Mouse (Mus musculus) kidney, embryonic 16.5 days (tissue): ENCODE measurements at regions not wholly inside any gene's neighbourhood (a gene's known extent, or its start where the extent isn't known, plus 50 kb on each side); places are given as distances from the start of the nearest gene placed in this dataset.
"Not testable (repeated sequence)": the region's sequence is repeated elsewhere in the genome, so short reads cannot be mapped to it uniquely, and the experiment has no call there.

Experiments
- ATAC-seq: fragments of 200-750 bp; cut with Nextera tagmentation; 2 replicates; pipeline ENCODE4 v1.8.0; 2017; ENCODE audit warnings: moderate TSS enrichment; ENCODE audit not compliant: low FRiP score, low TSS enrichment
- H3K27ac ChIP-seq: fragments of 300-500 bp; sonication (generic); 2 replicates; pipeline ENCODE4 v1.5.1; 2014; ENCODE audit warnings: low read length
- H3K27me3 ChIP-seq: fragments of 300-500 bp; sonication (generic); 2 replicates; pipeline ENCODE4 v1.6.1; 2014; ENCODE audit warnings: low read length, control low read depth, mixed read lengths; ENCODE audit not compliant: insufficient read depth
- H3K36me3 ChIP-seq: fragments of 300-500 bp; sonication (generic); 2 replicates; pipeline ENCODE4 v1.6.1; 2014; ENCODE audit warnings: low read length, control low read depth, mixed read lengths; ENCODE audit not compliant: insufficient read depth
- H3K4me1 ChIP-seq: fragments of 300-500 bp; sonication (generic); 2 replicates; pipeline ENCODE4 v1.6.1; 2014; ENCODE audit warnings: low read length, control low read depth, mixed read lengths; ENCODE audit not compliant: insufficient read depth
- H3K4me2 ChIP-seq: fragments of 300-500 bp; sonication (generic); replicated peaks from 2 replicates; pipeline ENCODE4 v1.6.1; 2014; ENCODE audit warnings: low read depth, low read length
- H3K4me3 ChIP-seq: fragments of 300-500 bp; sonication (generic); 2 replicates; pipeline ENCODE4 v1.5.1; 2014; ENCODE audit warnings: mild to moderate bottlenecking, low read length
- H3K9ac ChIP-seq: fragments of 300-500 bp; sonication (generic); replicated peaks from 2 replicates; pipeline ENCODE4 v1.6.1; 2014; ENCODE audit warnings: low read length
- H3K9me3 ChIP-seq: fragments of 300-500 bp; sonication (generic); 2 replicates; pipeline ENCODE4 v1.6.1; 2016; ENCODE audit warnings: low read length, control low read depth
- WGBS: fragments of 180-500 bp; shearing (Covaris S2); extraction: QIAGEN DNeasy Blood & Tissue Kit; methylation state at CpG from one replicate; pipeline ENCODE4 v1.1.7; 2014; 5-methylcytosine and 5-hydroxymethylcytosine counted together

GRCm38 (mm10) chr1:166883215-166883614 lies 118.0 kb upstream of the Fam78b start:
- WGBS: 93% methylated on average over 3 of the region's 3 CpGs
- no peak overlapping the region for H3K27ac ChIP-seq
- no peaks in the 10 kb centered on the region for H3K27me3 ChIP-seq
- H3K9ac ChIP-seq: no peak overlapping the region
- H3K9me3 ChIP-seq: no peaks in the 10 kb centered on the region
- no peak for ATAC-seq
- no peak overlapping the region for H3K4me3 ChIP-seq
- H3K4me1 ChIP-seq: no peaks in the 10 kb centered on the region
- H3K4me2 ChIP-seq: no peak overlapping the region
- H3K36me3 ChIP-seq: no peaks in the 10 kb centered on the region

DNA sequence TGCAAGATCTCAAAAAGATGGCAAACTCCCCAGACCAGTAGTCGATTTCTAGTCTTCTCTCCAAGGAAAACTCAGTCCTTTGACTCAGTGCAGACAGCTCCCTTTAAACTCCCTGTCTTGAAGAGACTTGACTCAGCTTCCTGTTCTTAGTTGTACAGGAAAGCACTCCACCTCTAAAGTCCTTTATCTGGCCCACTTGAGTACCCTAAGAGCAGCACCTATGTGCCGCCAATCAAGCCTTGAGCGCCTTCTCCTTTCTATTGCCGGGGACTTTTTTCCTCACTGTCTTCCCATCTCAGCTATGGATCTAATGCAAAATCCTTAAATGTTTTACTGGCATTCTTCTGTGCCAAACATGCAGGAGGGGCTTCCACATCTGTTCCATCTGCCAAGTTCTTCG lies 105.3 kb upstream of the Fam78b start:
- H3K9ac ChIP-seq: no peak overlapping the region
- H3K4me3 ChIP-seq: no peak overlapping the region
- no peaks in the 10 kb centered on the region for H3K27me3 ChIP-seq
- ATAC-seq: no peak
- WGBS: 86% methylated on average over 5 of the region's 5 CpGs
- H3K9me3 ChIP-seq: no peaks in the 10 kb centered on the region
- H3K36me3 ChIP-seq: no peaks in the 10 kb centered on the region
- no peak overlapping the region for H3K4me2 ChIP-seq
- H3K4me1 ChIP-seq: peaks cover 5% of the 10 kb centered on the region
- no peak overlapping the region for H3K27ac ChIP-seq

DNA sequence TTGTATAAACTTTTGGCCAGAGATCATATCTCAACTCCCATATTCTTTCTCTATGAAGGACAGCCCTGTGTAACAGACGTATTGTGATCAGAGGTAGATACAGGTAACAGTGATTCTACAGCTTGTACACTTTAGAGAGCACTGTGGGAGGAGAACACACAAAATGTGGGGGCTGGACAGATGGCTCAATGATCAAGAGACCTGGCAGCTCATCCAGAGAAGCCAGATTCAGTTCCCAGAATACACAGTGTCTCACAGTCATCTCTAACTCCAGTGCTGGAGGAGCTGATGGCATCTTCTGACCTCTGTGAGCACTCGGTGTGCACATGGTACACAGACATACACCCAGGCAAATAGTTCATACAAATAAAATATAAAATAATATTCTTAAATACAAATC lies 102.5 kb upstream of the Fam78b start:
- Histone ChIP-seq H3K9me3 (no peaks in the 10 kb centered on the region), H3K27me3 (no peaks in the 10 kb centered on the region), H3K36me3 (no peaks in the 10 kb centered on the region), H3K4me2 (no peak overlapping the region), H3K27ac (no peak overlapping the region), H3K9ac (no peak overlapping the region), H3K4me3 (no peak overlapping the region), H3K4me1 (peaks cover 5% of the 10 kb centered on the region)
- ATAC-seq: no peak
- 83% methylated on average over 2 of the region's 2 CpGs for WGBS

GRCm38 (mm10) chr1:166899238-166899637 lies 102.0 kb upstream of the Fam78b start:
- no peak overlapping the region for H3K27ac ChIP-seq
- H3K27me3 ChIP-seq: no peaks in the 10 kb centered on the region
- peaks cover 5% of the 10 kb centered on the region for H3K4me1 ChIP-seq
- no peak overlapping the region for H3K9ac ChIP-seq
- H3K4me2 ChIP-seq: no peak overlapping the region
- no peak overlapping the region for H3K4me3 ChIP-seq
- no peak for ATAC-seq
- WGBS: 56% methylated on average over 6 of the region's 6 CpGs
- H3K9me3 ChIP-seq: no peaks in the 10 kb centered on the region
- no peaks in the 10 kb centered on the region for H3K36me3 ChIP-seq

DNA sequence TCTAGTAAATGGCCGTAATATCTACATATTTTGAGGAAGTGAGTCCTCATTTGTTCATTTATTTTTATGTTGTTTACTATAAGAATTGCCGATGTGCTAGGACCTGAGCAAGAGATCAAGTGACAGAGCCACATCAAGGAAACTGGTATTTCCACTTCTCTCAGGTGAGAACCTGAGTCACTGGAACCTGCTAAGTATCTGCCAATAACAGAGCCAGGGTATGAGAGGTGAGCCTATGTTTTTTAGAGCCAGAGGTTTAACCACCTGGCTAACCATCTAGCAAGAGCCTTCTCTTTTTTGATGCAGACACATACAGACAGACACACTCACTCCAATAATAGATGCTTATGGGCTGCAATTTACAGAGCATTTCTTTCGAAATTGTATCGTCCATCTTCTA lies 101.2 kb upstream of the Fam78b start:
- 77% methylated on average over 4 of the region's 4 CpGs for WGBS
- H3K27ac ChIP-seq: peak overlapping the region; percentile 25
- ATAC-seq: no peak
- 0 out of 2 replicates have a peak overlapping the region, but pooled peaks have one; percentile 13 for H3K4me2 ChIP-seq
- no peaks in the 10 kb centered on the region for H3K27me3 ChIP-seq
- no peaks in the 10 kb centered on the region for H3K9me3 ChIP-seq
- no peaks in the 10 kb centered on the region for H3K36me3 ChIP-seq
- H3K4me1 ChIP-seq: peaks cover 5% of the 10 kb centered on the region
- no peak overlapping the region for H3K4me3 ChIP-seq
- no peak overlapping the region for H3K9ac ChIP-seq

DNA sequence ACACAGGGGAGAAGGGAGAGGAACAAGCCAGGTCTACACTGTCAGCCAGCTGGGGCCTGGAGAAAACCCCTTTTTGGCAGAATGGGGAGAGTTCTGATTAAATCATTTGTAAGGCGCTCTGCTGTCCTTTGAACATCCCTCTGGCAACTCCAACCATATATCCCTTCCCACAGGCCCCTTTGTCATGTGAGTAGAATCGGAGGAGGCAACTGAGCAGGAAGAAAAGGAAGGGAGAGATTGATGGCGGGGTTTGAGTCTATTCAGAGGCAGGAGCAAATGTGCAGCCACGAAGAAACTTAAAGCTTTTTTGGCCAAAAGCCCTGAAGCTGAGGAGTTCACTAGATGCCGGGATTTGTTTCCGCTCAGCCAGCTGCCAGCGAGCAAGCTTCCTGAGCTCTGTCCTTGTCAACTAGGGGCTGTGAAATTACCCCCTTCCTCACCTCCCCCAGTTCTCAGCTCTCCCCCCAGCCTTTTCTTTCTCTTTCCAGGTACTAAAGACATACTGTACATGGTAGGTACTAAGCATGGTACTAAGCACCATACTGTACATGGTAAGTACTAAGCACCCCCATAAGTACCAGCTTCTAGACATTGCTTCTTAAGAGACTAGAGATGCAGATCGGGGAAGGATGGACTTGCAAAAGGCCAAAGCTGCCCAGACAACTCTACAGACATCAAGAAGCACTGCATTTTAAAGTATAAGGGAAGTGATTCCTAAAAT lies 100.6 kb upstream of the Fam78b start:
- peak; percentile 79 for ATAC-seq
- Histone ChIP-seq H3K4me1 (peaks cover 5% of the 10 kb centered on the region), H3K9me3 (no peaks in the 10 kb centered on the region), H3K36me3 (no peaks in the 10 kb centered on the region), H3K4me3 (no peak overlapping the region), H3K4me2 (0 out of 2 replicates have a peak overlapping the region, but pooled peaks have one; percentile 13), H3K9ac (no peak overlapping the region), H3K27me3 (no peaks in the 10 kb centered on the region), H3K27ac (peak overlapping the region; percentile 25)
- WGBS: 22% methylated on average over 8 of the region's 8 CpGs

DNA sequence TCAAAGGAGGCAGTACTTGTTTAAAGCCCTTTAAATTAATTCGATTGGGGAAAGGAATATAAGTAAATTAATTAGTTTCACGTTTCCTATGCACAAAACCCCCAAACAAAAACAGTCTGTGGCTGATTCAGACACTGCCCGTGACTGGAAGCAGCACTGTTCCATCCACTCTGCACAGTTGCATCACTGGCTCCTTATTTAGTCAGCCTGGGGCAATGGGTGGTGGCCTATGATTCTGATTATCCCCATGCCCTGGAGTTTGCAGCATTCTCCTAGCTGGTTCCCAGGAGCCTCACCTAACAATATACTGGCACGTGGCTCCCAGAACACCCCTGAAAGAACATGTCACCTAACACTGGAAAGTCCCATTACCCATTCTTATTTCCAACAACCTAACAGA lies 99.6 kb upstream of the Fam78b start:
- ATAC-seq: no peak
- no peaks in the 10 kb centered on the region for H3K9me3 ChIP-seq
- no peaks in the 10 kb centered on the region for H3K36me3 ChIP-seq
- H3K9ac ChIP-seq: no peak overlapping the region
- H3K27me3 ChIP-seq: no peaks in the 10 kb centered on the region
- no peak overlapping the region for H3K4me2 ChIP-seq
- WGBS: 68% methylated on average over 4 of the region's 4 CpGs
- no peak overlapping the region for H3K27ac ChIP-seq
- no peak overlapping the region for H3K4me3 ChIP-seq
- H3K4me1 ChIP-seq: peaks cover 5% of the 10 kb centered on the region

DNA sequence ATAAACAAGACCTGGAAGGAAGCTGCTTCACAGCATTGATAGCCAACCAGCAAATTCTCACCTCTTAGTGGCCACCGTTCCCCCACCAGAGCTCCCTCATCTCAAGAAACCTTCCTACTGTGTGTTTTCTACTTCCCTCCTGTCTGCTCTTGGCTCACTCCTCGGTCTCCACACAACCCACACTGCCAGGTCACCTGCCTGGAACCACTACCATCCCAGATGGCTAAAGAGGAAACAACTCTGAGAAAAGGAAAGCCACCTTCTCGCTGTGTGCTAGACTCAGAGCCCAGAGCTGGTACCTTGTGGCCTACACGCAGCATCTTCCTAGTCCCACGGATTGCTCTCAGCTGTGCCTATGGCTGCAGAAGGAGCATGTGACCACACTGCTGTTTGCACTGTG lies 97.8 kb upstream of the Fam78b start:
- H3K9ac ChIP-seq: no peak overlapping the region
- ATAC-seq: no peak

DNA sequence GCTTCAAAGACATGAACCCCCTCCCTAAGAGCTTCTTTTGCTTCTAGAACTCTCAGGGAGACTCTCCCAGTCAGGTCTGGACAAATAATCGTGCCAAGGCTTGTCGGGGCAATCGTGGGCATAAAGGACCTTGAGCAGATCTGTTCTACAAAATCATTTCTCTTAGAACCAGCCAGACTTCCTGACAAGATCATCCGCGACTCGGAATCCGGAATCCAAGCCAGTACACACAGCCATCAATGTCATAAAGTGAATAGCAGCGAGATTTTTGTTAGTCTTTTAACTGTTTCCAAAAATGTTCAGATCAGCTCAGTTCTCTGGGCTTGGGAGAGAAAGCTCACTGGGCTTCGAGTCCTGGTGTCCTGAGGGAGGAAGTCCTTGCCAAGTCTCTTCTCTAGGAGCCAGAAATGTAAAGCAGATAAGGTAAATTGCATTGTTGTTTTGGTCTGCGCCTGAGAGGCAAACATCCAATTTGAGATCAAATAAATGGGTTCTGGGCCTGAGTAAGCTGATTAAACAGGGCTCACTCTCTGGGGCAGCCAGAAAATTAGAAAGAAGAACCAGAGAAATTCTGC lies 92.9 kb upstream of the Fam78b start:
- 80% methylated on average over 10 of the region's 10 CpGs for whole genome bisulfite sequencing
- ATAC-seq: no peak
- H3K27me3 ChIP-seq: no peaks in the 10 kb centered on the region

More for the DNA sequence above, 97.8 kb upstream of the Fam78b start:
- WGBS: 85% methylated on average over 5 of the region's 5 CpGs
- no peaks in the 10 kb centered on the region for H3K27me3 ChIP-seq
- no peak overlapping the region for H3K27ac ChIP-seq
- peaks cover 5% of the 10 kb centered on the region for H3K4me1 ChIP-seq
- no peak overlapping the region for H3K4me3 ChIP-seq
- H3K9me3 ChIP-seq: no peaks in the 10 kb centered on the region
- no peak overlapping the region for H3K4me2 ChIP-seq
- H3K36me3 ChIP-seq: no peaks in the 10 kb centered on the region

DNA sequence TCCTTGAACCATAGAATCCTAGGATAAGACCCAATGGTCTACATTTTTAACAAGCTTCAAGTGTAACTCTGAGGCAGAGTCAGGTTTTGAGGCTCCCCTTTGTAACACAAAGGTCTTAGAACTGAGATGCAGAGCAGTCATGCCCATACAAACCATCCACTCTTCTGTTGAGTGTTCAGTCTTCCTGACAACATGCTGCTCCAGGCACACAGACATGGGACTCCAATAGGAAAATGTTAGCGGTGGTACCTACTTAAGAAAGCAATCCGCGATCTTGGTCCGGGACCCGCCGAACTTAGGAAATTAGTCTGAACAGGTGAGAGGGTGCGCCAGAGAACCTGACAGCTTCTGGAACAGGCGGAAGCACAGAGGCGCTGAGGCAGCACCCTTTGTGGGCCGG lies 89.0 kb upstream of the Fam78b start:
- H3K9ac ChIP-seq, H3K27ac ChIP-seq, H3K27me3 ChIP-seq, H3K4me3 ChIP-seq, H3K36me3 ChIP-seq, ATAC-seq, H3K4me1 ChIP-seq, H3K4me2 ChIP-seq, H3K9me3 ChIP-seq: not testable (repeated sequence)
- WGBS: 92% methylated on average over 7 of the region's 10 CpGs

More for the DNA sequence above, 92.9 kb upstream of the Fam78b start:
- no peak overlapping the region for H3K27ac ChIP-seq
- no peaks in the 10 kb centered on the region for H3K36me3 ChIP-seq
- H3K4me2 ChIP-seq: no peak overlapping the region
- no peak overlapping the region for H3K4me3 ChIP-seq
- no peaks in the 10 kb centered on the region for H3K9me3 ChIP-seq
- no peaks in the 10 kb centered on the region for H3K4me1 ChIP-seq
- no peak overlapping the region for H3K9ac ChIP-seq
